Mouse (Mus musculus): Measurements from ENCODE around the gene Mettl24.

The Mettl24 gene

GRCm38 (mm10) chr10:40683092-40683867 is at the start of gene Mettl24:
Gene Mettl24, plus strand, starts transcription at chr10:40683282.
- DNase-seq (ENCODE audit: low read depth, low spot score), result peak; percentile 29

DNA sequence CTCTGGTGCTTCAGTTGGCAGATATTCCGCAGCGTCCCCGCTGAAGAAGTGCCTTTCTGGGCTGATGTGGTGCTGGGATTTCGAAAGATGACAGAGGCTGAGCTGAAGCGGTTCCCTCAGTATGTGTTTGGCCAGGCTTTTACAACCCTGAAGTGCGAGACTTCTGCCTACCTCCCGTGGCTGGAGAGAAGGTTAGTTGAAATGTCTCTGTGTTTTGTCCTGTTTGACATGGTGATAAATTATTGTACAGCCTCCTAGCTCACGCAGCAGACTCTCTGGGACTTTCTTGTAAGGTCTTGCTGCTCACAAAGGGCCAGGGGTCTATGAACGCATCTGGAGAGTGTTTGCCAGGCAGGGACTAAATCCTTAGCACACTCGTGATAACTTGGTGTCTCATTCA is 45.8 kb upstream of the Mettl24 start:
- no peak for DNase-seq (ENCODE audit: low read depth, low spot score)

GRCm38 (mm10) chr10:40638276-40638675 is 44.8 kb upstream of the Mettl24 start:
- DNase-seq (ENCODE audit: low read depth, low spot score), result no peak

DNA sequence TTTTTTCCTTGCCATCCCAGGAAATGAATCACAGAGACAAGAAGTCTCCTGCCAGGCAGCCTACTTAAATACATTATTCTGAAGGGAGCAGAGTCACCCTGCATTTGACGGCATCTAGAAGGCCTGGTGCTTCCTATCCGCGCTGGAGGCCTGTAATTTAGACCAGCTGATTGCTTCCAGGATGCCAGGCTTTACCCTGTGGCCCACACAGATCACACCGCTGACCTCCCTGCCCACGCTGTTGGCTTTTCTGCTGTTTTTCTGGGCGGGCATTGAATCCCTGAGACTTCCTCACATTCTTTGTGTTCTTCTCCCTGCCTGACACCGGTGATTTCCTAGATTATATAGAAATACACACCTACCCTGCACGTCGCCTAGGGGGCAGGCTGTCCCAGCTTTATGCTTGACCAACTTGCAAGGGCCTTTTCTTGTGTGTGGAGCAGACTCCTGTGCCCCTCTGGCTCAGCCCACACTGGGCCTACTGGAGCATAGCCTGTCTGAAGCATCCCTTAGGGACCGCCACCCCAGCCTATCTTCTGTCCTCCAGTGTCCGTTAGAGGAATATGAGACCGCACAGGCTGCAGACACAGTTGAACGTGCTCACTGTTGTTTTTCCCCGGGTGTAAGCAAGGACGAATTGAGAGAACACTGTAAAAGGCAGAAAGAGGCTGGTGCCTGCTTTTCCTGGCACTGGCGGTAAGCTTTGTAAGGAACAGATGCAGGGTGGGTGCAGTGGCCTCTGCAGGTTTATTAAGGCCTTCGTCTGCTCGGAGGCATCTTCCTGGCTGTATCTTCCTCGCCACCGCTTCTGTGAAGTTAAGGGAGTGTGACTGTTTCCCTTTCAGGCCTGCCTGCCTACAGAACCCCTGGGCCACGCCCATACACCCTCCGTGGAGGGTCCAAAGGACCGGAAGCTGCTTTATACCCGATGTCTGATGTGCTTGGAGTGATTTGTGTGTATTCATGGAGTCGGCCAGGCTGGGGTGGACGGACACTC is 44.0 kb upstream of the Mettl24 start:
- no peak for DNase-seq (ENCODE audit: low read depth, low spot score)

DNA sequence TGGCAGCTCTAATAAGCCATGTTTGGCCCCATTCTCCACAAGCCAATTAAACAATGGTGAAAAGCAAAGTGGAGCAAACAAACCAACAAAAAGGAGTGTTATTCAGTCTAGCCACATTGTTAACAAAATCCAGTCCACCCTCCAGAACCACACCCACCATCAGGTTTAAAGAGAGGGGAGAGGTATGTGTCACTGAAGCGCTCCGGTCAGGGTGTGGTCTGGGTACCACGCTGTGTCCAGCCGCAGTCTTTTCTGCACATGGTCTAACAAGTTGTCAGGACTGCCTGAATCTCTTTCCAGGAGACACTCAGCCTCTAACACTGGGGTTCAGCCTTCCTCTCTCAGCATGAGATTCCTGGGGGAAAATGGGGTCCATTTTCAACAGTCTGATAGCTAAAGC is 42.7 kb upstream of the Mettl24 start:
- no peak for DNase-seq (ENCODE audit: low read depth, low spot score)

- DNase-seq (ENCODE audit: low read depth, low spot score), result no peak
These were observed 41.2 kb upstream of the Mettl24 start for GRCm38 (mm10) chr10:40641901-40642300.

GRCm38 (mm10) chr10:40643126-40643525 is 40.0 kb upstream of the Mettl24 start:
- DNase-seq (ENCODE audit: low read depth, low spot score), result no peak

- DNase-seq (ENCODE audit: low read depth, low spot score), result no peak
These were observed 38.6 kb upstream of the Mettl24 start for GRCm38 (mm10) chr10:40644456-40644855.

GRCm38 (mm10) chr10:40645346-40645745 is 37.7 kb upstream of the Mettl24 start:
- DNase-seq (ENCODE audit: low read depth, low spot score), result peak; percentile 75

DNA sequence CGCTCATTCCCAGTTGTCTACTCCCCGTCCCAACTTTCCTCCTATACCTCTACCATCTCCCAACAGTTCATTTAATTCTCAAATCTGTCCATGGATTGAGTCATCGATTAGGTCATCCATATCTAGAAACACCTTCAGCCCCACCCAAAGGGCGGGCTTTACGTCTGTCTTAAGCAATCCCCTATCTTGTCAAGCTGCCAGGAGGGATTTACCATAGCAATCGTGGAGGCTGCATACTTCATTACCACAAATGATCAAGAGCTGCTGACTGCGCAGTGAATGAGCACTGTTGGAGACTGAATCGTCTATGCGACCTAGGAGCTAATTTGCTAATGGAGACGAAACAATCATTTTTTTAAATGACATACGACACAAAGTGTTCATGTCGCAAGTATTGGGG is 34.3 kb upstream of the Mettl24 start:
- no peak for DNase-seq (ENCODE audit: low read depth, low spot score)

DNA sequence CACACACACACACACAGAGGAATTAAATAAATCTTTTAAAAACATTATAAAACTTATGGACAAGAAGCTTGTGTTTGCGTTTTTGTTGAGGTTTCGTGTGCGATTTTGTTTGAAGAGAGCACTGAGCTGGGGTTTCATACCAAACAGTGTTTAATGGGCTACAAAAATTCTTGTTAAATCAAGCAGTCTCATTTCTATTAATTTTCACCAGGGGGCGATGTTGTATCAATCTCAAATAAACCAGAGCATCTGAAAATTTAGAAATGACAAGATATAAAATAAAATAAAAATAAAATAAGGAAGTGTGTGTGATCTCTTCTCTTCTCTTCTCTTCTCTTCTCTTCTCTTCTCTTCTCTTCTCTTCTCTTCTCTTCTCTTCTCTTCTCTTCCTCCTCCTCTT is 33.4 kb upstream of the Mettl24 start:
- DNase-seq (ENCODE audit: low read depth, low spot score), result no peak

GRCm38 (mm10) chr10:40651676-40652075 is 31.4 kb upstream of the Mettl24 start:
- no peak for DNase-seq (ENCODE audit: low read depth, low spot score)

DNA sequence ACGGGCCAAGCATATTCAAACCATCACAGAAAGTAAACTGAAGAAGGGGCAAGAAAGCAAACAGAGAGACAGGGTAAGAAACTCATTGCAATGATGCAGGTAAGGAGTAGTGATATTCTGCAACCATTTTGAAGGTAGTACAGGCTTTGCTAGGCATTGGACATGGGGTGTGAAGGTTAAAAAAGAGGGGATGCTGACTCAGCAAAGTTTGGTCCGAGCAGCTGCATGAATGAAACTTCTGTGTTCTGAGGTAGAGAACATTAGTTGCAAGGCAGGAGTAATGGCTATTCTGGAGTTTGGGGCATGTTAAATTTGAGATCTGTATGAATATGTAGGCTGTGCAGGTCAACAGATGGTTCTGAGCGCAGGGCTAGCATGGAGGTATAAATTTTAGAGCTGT is 17.8 kb upstream of the Mettl24 start:
- no peak for DNase-seq (ENCODE audit: low read depth, low spot score)

DNA sequence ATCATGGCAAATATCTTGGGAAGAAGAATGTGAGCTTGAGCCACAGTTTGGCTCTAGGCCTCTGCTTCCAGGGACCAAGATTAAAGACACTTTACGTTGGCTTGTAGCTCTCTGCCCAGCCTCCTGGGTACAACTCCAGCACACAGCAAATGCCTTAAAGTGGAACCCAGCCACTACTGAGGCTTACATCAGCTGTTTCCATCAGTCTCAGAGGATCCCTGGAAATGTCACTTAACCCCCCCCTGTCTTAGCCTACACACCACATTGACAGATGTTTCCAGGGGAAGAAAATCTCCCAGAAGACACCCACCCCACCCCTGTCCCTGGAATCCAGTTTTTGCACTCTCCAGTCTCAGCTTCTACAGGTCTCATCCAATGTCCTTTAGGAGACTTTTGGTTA is 16.1 kb upstream of the Mettl24 start:
- DNase-seq (ENCODE audit: low read depth, low spot score), result no peak

- no peak for DNase-seq (ENCODE audit: low read depth, low spot score)
These were observed 14.4 kb upstream of the Mettl24 start for GRCm38 (mm10) chr10:40668640-40669039.

DNA sequence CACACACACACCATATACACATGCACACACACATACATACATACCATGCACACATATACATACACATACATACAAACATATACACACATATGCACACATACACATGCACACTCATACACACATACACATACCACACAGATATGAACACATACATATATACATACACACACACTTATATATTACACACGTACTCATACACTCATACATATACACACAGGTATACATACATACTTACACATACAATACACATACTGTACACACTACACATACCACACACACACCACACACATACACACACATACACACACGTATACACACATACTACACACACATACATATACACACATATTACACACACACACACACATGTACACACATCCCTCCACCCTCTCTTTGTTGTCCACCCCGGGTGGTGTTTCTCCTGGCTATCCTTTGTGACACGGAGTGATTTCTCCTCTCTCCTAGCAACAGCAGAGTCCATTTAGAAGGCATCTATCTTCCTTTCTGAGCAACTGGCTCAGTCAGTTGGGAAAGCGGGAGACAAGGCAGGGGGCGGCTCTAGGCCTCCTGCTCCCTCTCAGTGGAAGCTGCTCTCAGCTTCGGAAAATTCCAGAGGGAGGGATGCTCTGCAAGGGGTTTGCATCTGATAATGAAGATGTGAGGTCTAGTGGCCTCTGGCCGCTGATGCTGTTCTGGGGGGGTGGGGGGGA is 10.3 kb upstream of the Mettl24 start:
- DNase-seq (ENCODE audit: low read depth, low spot score), result no peak

DNA sequence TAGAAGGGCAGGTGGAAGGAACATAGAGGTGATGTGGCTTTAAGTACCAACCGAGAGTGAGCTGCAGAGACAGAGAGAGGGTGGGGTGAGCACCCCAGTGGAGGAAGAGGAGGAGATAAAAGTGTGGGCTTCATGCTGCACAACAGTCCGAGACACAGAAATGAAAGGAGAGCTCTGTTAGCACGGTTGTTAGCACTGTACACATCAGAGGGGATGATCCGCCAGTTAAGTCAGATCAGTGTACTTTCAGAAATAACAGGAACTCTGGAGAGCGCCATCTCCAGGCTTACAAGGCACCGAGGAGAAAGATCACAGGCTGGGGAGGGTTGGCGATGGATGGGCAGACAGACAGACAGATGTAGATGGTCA is 9.8 kb upstream of the Mettl24 start:
- DNase-seq (ENCODE audit: low read depth, low spot score), result no peak

GRCm38 (mm10) chr10:40674151-40674550 is 8.9 kb upstream of the Mettl24 start:
- no peak for DNase-seq (ENCODE audit: low read depth, low spot score)

DNA sequence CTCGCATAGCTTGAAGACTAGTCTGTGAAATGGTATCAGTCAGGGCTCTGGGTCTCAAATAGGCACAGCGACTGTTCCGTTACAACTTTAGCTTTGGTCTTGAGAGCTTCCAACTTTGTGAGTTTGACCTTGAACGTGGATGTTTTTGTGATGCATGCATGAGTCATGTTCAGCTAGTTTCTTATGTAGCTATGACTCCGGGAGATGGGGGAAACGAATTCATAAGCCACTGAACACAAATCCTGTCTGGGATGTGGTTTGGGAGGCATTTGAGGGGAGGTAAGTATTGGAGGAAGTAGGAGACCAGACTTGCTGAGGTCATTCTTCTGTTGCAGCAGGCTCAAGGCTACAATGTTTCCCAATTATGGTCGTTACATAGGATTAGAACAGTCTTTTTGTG is 7.2 kb upstream of the Mettl24 start:
- DNase-seq (ENCODE audit: low read depth, low spot score), result no peak

DNA sequence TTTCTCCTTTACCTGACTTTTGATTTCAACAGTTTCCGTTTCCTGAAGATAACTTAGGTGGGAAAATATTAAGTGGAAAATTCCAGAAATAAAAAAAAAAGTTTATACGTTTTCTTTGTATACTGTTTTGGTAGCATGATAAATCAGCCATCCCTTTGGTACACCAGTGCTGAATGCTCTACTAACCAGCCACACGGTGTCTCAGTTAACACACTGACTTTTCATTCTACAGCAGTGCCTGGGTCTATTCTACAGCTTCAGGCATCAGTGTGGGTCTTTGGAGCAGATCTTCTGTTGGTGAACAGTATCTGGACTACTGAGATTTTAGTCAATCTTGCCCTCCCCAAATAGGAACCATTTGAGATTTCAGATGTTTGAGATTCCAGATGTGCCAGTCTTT is 4.6 kb upstream of the Mettl24 start:
- DNase-seq (ENCODE audit: low read depth, low spot score), result no peak

GRCm38 (mm10) chr10:40682470-40682869 is 612 bp upstream of the Mettl24 start:
- no peak for DNase-seq (ENCODE audit: low read depth, low spot score)

DNA sequence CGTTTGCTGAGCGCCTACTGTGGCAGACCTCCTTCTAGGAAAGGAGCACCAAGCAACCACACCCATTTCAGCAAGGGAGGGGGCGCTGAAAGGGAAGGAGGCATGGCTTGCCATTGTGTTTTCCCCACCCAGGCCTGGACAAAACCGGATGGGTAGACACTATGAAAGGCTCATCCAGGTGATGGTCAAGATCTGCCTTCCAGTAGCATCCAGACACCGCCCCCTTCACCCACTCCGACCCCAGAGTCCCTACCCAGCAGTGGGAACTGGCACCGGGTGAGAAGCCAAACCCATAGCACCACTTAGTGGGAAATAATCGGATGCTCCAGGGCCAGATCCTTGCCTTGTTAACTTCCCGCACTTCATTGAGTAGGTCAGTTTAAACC is 779 bp downstream of the Mettl24 start:
- no peak for DNase-seq (ENCODE audit: low read depth, low spot score)
